Mouse (Mus musculus): ENCODE measurements around the gene Eif3f.

DNA sequence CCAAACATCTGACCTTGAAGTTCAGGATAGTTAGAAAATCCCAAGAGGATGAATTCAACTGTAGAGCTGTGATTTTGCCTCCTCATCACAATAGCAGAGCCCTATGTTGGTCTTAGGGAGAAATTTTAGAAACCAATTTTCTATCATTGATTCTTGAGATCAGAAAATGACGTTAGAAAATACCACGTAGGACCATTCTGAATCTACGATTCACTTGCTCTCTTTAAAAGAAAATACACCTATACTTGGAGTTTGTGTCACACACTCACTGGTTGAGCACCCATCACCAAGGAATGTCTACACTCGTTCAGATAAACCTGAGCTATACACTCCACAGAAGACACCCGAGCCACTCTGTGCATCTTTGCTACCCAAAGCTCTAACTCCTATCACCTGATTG lies 39.9 kb upstream of the Eif3f start, which contains the start of gene Olfr519:
- no peak for TF ChIP-seq SIN3A (IDR thresholded peaks at IDR 0.05; ENCODE audit: low read length)
- TF ChIP-seq POLR2A (IDR thresholded peaks at IDR 0.05; ENCODE audit: control insufficient read depth in 1 of 2, insufficient read depth in 1 of 2, low read depth in 1 of 2, low read length in 2 of 2, poor library complexity in 1 of 2): no peak
- no peak for TF ChIP-seq TBP (IDR thresholded peaks at IDR 0.05; ENCODE audit: low read depth, low read length)
- TF ChIP-seq ZNF384 (IDR thresholded peaks at IDR 0.05; ENCODE audit: low read depth, low read length): no peak

Data from MEL (cell line).